Mouse (Mus musculus) MEL-GATA-1-ER (cell line): Measurements from ENCODE around the gene Ccne1.

Experiments used
- DNase-seq: peaks from one replicate; pipeline ENCODE4 v3.0.0-alpha.2; 2012; ENCODE audit warnings: low read depth; ENCODE audit errors: extremely low read depth

The Ccne1 gene

GRCm38 (mm10) chr7:38104097-38104496 is 3.2 kb downstream of the Ccne1 start:
- no peak for DNase-seq

- no peak for DNase-seq
Observed at GRCm38 (mm10) chr7:38094353-38094752, 13.0 kb downstream of the Ccne1 start.

- no peak for DNase-seq
Observed at GRCm38 (mm10) chr7:38093101-38093500, 14.2 kb downstream of the Ccne1 start.

GRCm38 (mm10) chr7:38089930-38090675 is 17.2 kb downstream of the Ccne1 start:
- no peak for DNase-seq

GRCm38 (mm10) chr7:38088456-38088855 is 18.9 kb downstream of the Ccne1 start:
- DNase-seq, result no peak

GRCm38 (mm10) chr7:38087856-38088255 is 19.5 kb downstream of the Ccne1 start:
- no peak for DNase-seq

- no peak for DNase-seq
Observed at GRCm38 (mm10) chr7:38086401-38086800, 20.9 kb downstream of the Ccne1 start.

- no peak for DNase-seq
Observed at GRCm38 (mm10) chr7:38085573-38086211, 21.6 kb downstream of the Ccne1 start.

- DNase-seq, result peak; percentile 86
Observed at GRCm38 (mm10) chr7:38084778-38085572, 22.4 kb downstream of the Ccne1 start.

- no peak for DNase-seq
Observed at GRCm38 (mm10) chr7:38082971-38083370, 24.4 kb downstream of the Ccne1 start.

- DNase-seq, result no peak
Observed at GRCm38 (mm10) chr7:38077189-38077588, 30.1 kb downstream of the Ccne1 start.

GRCm38 (mm10) chr7:38075487-38075886 is 31.8 kb downstream of the Ccne1 start:
- DNase-seq, result no peak

- DNase-seq, result no peak
Observed at GRCm38 (mm10) chr7:38074920-38075319, 32.4 kb downstream of the Ccne1 start.

- no peak for DNase-seq
Observed at GRCm38 (mm10) chr7:38074514-38074913, 32.8 kb downstream of the Ccne1 start.

- DNase-seq, result peak; percentile 26
Observed at GRCm38 (mm10) chr7:38073782-38074181, 33.6 kb downstream of the Ccne1 start.

- no peak for DNase-seq
Observed at GRCm38 (mm10) chr7:38071065-38071464, 36.3 kb downstream of the Ccne1 start.

- DNase-seq, result no peak
Observed at GRCm38 (mm10) chr7:38070663-38071062, 36.7 kb downstream of the Ccne1 start.

- peak; percentile 19 for DNase-seq
Observed at GRCm38 (mm10) chr7:38064431-38064830, 42.9 kb downstream of the Ccne1 start.

- DNase-seq, result peak; percentile 74
Observed at GRCm38 (mm10) chr7:38061060-38061970, 46.0 kb downstream of the Ccne1 start.

- DNase-seq, result no peak
Observed at GRCm38 (mm10) chr7:38059636-38060330, 47.6 kb downstream of the Ccne1 start.
